Mouse (Mus musculus): ENCODE data around the gene Copa. TPM values are rescaled to one million over a fixed set of nuclear protein-coding genes. Genes with fewer than 3 reads are reported as not detected.

Gene Copa
- polyA plus RNA-seq, 1 experiment from 2014 or later = 99.1 TPM

DNA sequence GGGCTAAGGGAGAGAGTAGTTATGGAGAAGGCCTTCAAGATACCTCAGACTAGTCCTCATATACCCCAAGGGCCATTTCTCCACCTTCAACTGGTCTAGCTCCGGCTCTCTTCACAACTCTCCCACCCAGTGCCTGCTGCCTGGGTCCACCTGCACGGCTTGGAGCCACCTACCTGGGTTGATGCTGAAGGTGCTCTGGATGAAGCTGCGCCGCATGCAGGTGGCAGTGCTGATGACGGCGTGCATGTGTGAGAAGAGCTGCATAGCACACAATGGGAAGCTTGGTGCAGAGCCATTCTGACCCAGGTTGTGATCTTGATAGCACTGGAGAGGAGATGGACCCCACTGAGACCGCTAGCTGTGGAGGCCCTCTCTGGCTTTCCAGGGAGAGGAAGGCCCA lies 9.7 kb upstream of the Copa start:
- Histone ChIP-seq H3K9me3 (ENCODE audit: low read length) (no peaks in the 10 kb centered on the region), H3K36me3 (ENCODE audit: insufficient read depth, low read length) (peaks cover 56% of the 10 kb centered on the region), H3K27me3 (replicated peaks; ENCODE audit: insufficient read depth, low read length) (no peaks in the 10 kb centered on the region), H3K4me2 (replicated peaks; ENCODE audit: low read depth, low read length) (no peak overlapping the region), H3K9ac (replicated peaks; ENCODE audit: low read depth) (no peak overlapping the region), H3K27ac (ENCODE audit: low read length) (no peak overlapping the region), H3K4me1 (ENCODE audit: insufficient read depth, low read depth, low read length) (no peaks in the 10 kb centered on the region), H3K4me3 (ENCODE audit: low read depth, low read length) (no peak overlapping the region)
- ATAC-seq (no peak), DNase-seq (ENCODE audit: low spot score) (no peak)
- TF ChIP-seq EP300 (IDR thresholded peaks at IDR 0.05) = no peak
- TF ChIP-seq CTCF (IDR thresholded peaks at IDR 0.05) = no peak
- 96% methylated on average over 7 of the region's 7 CpGs for WGBS

DNA sequence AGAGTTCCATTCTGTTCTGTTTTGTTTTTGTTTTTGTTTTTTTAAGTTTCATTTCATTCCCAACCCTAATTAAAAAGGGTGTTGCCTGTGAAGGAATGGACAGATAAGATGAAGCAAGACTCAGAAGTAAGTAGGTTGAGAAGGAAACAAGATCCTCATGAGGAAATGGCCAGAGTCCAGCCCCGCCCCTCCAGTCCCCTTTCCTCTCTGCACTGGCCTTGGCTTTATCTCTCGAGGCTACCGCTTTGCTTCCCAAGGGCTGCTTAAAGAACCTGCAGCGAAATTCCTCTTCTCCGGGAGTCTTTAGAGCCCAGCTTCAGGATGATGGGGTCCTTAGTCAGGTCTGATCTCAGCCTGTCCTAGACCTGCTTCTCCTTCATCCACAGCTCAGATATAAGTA lies 4.3 kb upstream of the Copa start:
- Histone ChIP-seq H3K9ac (replicated peaks; ENCODE audit: low read depth) (no peak overlapping the region), H3K27ac (ENCODE audit: low read length) (no peak overlapping the region)

DNA sequence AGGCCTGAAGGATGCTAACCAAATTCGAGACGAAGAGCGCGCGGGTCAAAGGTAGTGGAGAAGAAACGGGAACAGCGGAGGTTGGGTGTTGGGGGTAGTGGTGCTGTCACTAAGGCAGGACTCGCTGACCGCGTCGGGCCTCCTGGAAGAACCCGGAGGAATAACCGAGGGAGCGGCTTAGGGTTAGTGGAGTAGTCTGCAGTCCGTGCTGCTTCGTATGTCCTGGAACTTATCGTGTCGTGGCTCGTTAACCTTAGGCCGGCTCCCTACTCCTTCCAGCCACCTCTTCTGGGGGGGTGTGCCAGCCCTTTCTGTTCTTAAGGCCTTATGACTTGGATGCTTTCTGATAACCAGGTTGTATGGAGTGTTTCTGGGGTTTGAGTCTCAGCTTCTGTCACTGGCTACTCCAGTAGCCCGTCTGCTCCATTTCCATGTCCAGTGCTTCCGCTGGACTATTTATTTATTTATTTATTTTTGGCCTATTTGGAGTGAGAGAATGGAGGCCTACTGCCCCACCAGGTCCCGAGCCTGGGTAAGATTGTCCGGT lies 643 bp downstream of the Copa start:
- H3K4me2 ChIP-seq (replicated peaks; ENCODE audit: low read depth, low read length) = peak overlapping the region; percentile 61
- WGBS = 1% methylated on average over 24 of the region's 24 CpGs
- peak overlapping the region; percentile 63 for H3K9ac ChIP-seq (replicated peaks; ENCODE audit: low read depth)
- H3K36me3 ChIP-seq (ENCODE audit: insufficient read depth, low read length) = peaks cover 12% of the 10 kb centered on the region
- no peaks in the 10 kb centered on the region for H3K9me3 ChIP-seq (ENCODE audit: low read length)
- TF ChIP-seq CTCF (IDR thresholded peaks at IDR 0.05) = no peak
- peak overlapping the region; percentile 83 for H3K27ac ChIP-seq (ENCODE audit: low read length)
- DNase-seq (ENCODE audit: low spot score) (peak; percentile 46), ATAC-seq (peak; percentile 60)
- peaks cover 7% of the 10 kb centered on the region; the same call in 1 of the 2 replicates for H3K4me1 ChIP-seq (ENCODE audit: insufficient read depth, low read depth, low read length)
- H3K27me3 ChIP-seq (replicated peaks; ENCODE audit: insufficient read depth, low read length) = no peaks in the 10 kb centered on the region
- H3K4me3 ChIP-seq (ENCODE audit: low read depth, low read length) = peak overlapping the region; percentile 73

More for the DNA sequence above, 4.3 kb upstream of the Copa start:
- Histone ChIP-seq H3K9me3 (ENCODE audit: low read length) (no peaks in the 10 kb centered on the region), H3K4me3 (ENCODE audit: low read depth, low read length) (no peak overlapping the region), H3K4me1 (ENCODE audit: insufficient read depth, low read depth, low read length) (no peaks in the 10 kb centered on the region), H3K36me3 (ENCODE audit: insufficient read depth, low read length) (peaks cover 24% of the 10 kb centered on the region; the same call in 1 of the 2 replicates), H3K27me3 (replicated peaks; ENCODE audit: insufficient read depth, low read length) (no peaks in the 10 kb centered on the region), H3K4me2 (replicated peaks; ENCODE audit: low read depth, low read length) (no peak overlapping the region)
- DNase-seq (ENCODE audit: low spot score) = no peak
- ATAC-seq = no peak
- WGBS = 48% methylated on average over 5 of the region's 5 CpGs
- no peak for TF ChIP-seq EP300 (IDR thresholded peaks at IDR 0.05)
- TF ChIP-seq CTCF (IDR thresholded peaks at IDR 0.05) = no peak

- TF ChIP-seq EP300 (IDR thresholded peaks at IDR 0.05) (no peak), CTCF (IDR thresholded peaks at IDR 0.05) (no peak)
- Histone ChIP-seq H3K4me3 (ENCODE audit: low read depth, low read length) (no peak overlapping the region), H3K9ac (replicated peaks; ENCODE audit: low read depth) (no peak overlapping the region), H3K4me2 (replicated peaks; ENCODE audit: low read depth, low read length) (no peak overlapping the region), H3K4me1 (ENCODE audit: insufficient read depth, low read depth, low read length) (no peaks in the 10 kb centered on the region), H3K27me3 (replicated peaks; ENCODE audit: insufficient read depth, low read length) (no peaks in the 10 kb centered on the region), H3K27ac (ENCODE audit: low read length) (no peak overlapping the region), H3K9me3 (ENCODE audit: low read length) (no peaks in the 10 kb centered on the region), H3K36me3 (ENCODE audit: insufficient read depth, low read length) (peaks cover 55% of the 10 kb centered on the region; the same call in 1 of the 2 replicates)
- ATAC-seq (no peak), DNase-seq (ENCODE audit: low spot score) (no peak)
- 61% methylated on average over 3 of the region's 3 CpGs for WGBS
Measured at GRCm38 (mm10) chr1:172093522-172093921, 11.2 kb downstream of the Copa start.

GRCm38 (mm10) chr1:172094295-172094694 lies 12.0 kb downstream of the Copa start:
- H3K27ac ChIP-seq (ENCODE audit: low read length) = no peak overlapping the region
- TF ChIP-seq CTCF (IDR thresholded peaks at IDR 0.05) (no peak), EP300 (IDR thresholded peaks at IDR 0.05) (no peak)
- H3K4me3 ChIP-seq (ENCODE audit: low read depth, low read length) = no peak overlapping the region
- no peak overlapping the region for H3K4me2 ChIP-seq (replicated peaks; ENCODE audit: low read depth, low read length)
- peaks cover 57% of the 10 kb centered on the region; the same call in 1 of the 2 replicates for H3K36me3 ChIP-seq (ENCODE audit: insufficient read depth, low read length)
- H3K27me3 ChIP-seq (replicated peaks; ENCODE audit: insufficient read depth, low read length) = no peaks in the 10 kb centered on the region
- DNase-seq (ENCODE audit: low spot score) (no peak), ATAC-seq (no peak)
- H3K4me1 ChIP-seq (ENCODE audit: insufficient read depth, low read depth, low read length) = no peaks in the 10 kb centered on the region
- H3K9me3 ChIP-seq (ENCODE audit: low read length) = no peaks in the 10 kb centered on the region
- no peak overlapping the region for H3K9ac ChIP-seq (replicated peaks; ENCODE audit: low read depth)

DNA sequence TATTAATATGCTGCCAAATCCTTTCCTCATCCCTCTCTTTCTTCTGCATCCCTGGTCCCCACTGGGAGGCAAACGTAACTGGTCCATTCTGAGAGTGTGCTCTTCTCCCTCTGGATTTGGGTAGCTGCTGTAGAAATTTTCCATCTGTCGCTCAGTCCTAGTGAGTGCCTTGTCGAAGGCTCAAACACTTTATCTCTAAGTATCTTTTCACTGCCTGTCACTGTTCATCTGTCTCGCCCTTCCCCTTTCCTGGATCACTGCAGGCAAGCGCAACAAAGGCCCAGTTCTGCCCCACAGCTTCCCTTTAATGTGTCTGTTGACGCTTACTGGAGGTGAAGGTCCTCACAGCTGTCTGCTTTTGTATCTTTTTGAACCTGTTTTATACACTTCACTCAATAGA lies 12.9 kb downstream of the Copa start:
- TF ChIP-seq EP300 (IDR thresholded peaks at IDR 0.05) (no peak), CTCF (IDR thresholded peaks at IDR 0.05) (no peak)
- Histone ChIP-seq H3K36me3 (ENCODE audit: insufficient read depth, low read length) (peaks cover 59% of the 10 kb centered on the region; the same call in 1 of the 2 replicates), H3K27ac (ENCODE audit: low read length) (no peak overlapping the region), H3K27me3 (replicated peaks; ENCODE audit: insufficient read depth, low read length) (no peaks in the 10 kb centered on the region), H3K9ac (replicated peaks; ENCODE audit: low read depth) (no peak overlapping the region), H3K9me3 (ENCODE audit: low read length) (no peaks in the 10 kb centered on the region), H3K4me2 (replicated peaks; ENCODE audit: low read depth, low read length) (no peak overlapping the region), H3K4me3 (ENCODE audit: low read depth, low read length) (no peak overlapping the region), H3K4me1 (ENCODE audit: insufficient read depth, low read depth, low read length) (no peaks in the 10 kb centered on the region)
- peak; percentile 7 for DNase-seq (ENCODE audit: low spot score)
- ATAC-seq = peak; percentile 6; the same call in 1 of the 2 replicates
- WGBS = 46% methylated on average over 6 of the region's 6 CpGs

Data from lung, postnatal 0 days (tissue).